In genomic region chr7:138719115-138719514, GRCm38 (mm10) we compare ENCODE assay signal across 16 mouse cellular contexts.
"Had no signal": no experiment of that assay in that cellular context is flagged by ENCODE, and none has a peak within 500 bp of the region (broad histone marks: within the 10 kb centered on the region; RNA-seq: fewer than 3 reads in every experiment).

No protein-coding gene starts in this region.

- H3K27me3 ChIP-seq: midbrain, embryonic 13.5 days; midbrain, embryonic 15.5 days had no signal

- ATAC-seq: midbrain, embryonic 13.5 days; midbrain, embryonic 15.5 days had no signal

- H3K9ac ChIP-seq: lung, embryonic 14.5 days; midbrain, embryonic 13.5 days; midbrain, embryonic 15.5 days had no signal

- H3K4me3 ChIP-seq: midbrain, embryonic 10.5 days; midbrain, embryonic 13.5 days; midbrain, embryonic 15.5 days; myocyte had no signal

- H3K27ac ChIP-seq: midbrain, embryonic 10.5 days; midbrain, embryonic 13.5 days; midbrain, embryonic 15.5 days had no signal

- H3K4me2 ChIP-seq: lung, embryonic 14.5 days; midbrain, embryonic 13.5 days; midbrain, embryonic 15.5 days had no signal

- H3K36me3 ChIP-seq: midbrain, embryonic 10.5 days; midbrain, embryonic 13.5 days; midbrain, embryonic 15.5 days had no signal

- H3K9me3 ChIP-seq: midbrain, embryonic 10.5 days; midbrain, embryonic 13.5 days; midbrain, embryonic 15.5 days had no signal

- DNase-seq: lung, adult 18-20 months; lung, embryonic 14.5 days; lung, postnatal 10 days; lung, postnatal 4 days; retina, postnatal 1 day; right cerebral cortex, adult 18-20 months; right cerebral cortex, postnatal 25 days; right cerebral cortex, postnatal 4 days; spleen, adult 18-20 months; thymus, adult 18-20 months; thymus, postnatal 14 days; thymus, postnatal 36 days had no signal

- H3K4me1 ChIP-seq: midbrain, embryonic 10.5 days; midbrain, embryonic 15.5 days had no signal
